Mouse (Mus musculus): ENCODE data around the gene Mlx.

- TF ChIP-seq GATA1 (IDR thresholded peaks at IDR 0.05; ENCODE audit: low read length) (no peak), TAL1 (IDR thresholded peaks at IDR 0.05; ENCODE audit: low read length) (no peak)
Observed at GRCm38 (mm10) chr11:101084811-101085210, 2.3 kb upstream of the Mlx start.
